Mouse (Mus musculus): ENCODE data around the gene Shc4. TPM values are rescaled to one million over a fixed set of nuclear protein-coding genes. Genes with fewer than 3 reads are reported as not detected.

Shc4 gene
- polyA plus RNA-seq, 2 experiments, result 0.50 to 0.60 TPM

- no peak overlapping the region for H3K4me2 ChIP-seq (ENCODE audit: low read depth)
- no peak for ATAC-seq (ENCODE audit: insufficient read depth)
- H3K27me3 ChIP-seq (ENCODE audit: control insufficient read depth, insufficient read depth, low read length), result no peaks in the 10 kb centered on the region
Observed at GRCm38 (mm10) chr2:125650742-125651352, 73.1 kb downstream of the Shc4 start.

DNA sequence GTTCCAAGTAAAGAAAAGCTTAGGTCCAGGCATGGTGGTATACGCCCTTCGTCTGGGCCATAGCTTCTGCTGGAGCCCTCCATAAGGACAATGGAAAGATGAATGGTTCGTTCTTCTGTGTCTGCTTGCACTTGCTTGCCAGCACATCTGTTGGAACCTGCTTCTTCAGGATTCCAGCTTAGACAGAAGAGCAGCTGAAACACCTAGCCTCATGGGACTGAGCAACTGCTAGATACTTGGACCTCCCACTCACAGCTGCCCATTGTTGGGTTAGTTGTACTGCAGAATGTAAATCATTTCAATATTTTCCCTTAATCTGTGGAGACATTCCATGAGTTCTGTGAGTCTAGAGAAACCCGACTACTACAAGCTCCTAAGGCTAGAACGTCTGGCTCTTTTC is 73.9 kb downstream of the Shc4 start:
- DNase-seq (ENCODE audit: low read depth in 3 of 3, low spot score in 3 of 3) (no peak), ATAC-seq (ENCODE audit: insufficient read depth) (no peak)
- TF ChIP-seq EP300 (IDR thresholded peaks at IDR 0.05; ENCODE audit: low read depth) (no peak), CTCF (IDR thresholded peaks at IDR 0.05; ENCODE audit: low read depth) (no peak)
- Histone ChIP-seq H3K9me3 (ENCODE audit: control insufficient read depth, low read length) (no peaks in the 10 kb centered on the region), H3K9ac (replicated peaks) (no peak overlapping the region), H3K4me3 (ENCODE audit: insufficient read depth in 1 of 2, low read depth in 2 of 2, low read length in 2 of 2) (no peak overlapping the region), H3K27ac (no peak overlapping the region), H3K4me1 (replicated peaks; ENCODE audit: control insufficient read depth in 2 of 2, insufficient read depth in 2 of 2, low read length in 1 of 2) (no peaks in the 10 kb centered on the region), H3K36me3 (replicated peaks; ENCODE audit: control insufficient read depth, insufficient read depth, low read depth) (no peaks in the 10 kb centered on the region), H3K4me2 (ENCODE audit: low read depth) (no peak overlapping the region), H3K27me3 (ENCODE audit: control insufficient read depth, insufficient read depth, low read length) (no peaks in the 10 kb centered on the region)
- WGBS (ENCODE audit: insufficient replicate concordance), result 72% methylated on average over 5 of the region's 5 CpGs

More at GRCm38 (mm10) chr2:125650742-125651352, 73.1 kb downstream of the Shc4 start:
- H3K36me3 ChIP-seq (replicated peaks; ENCODE audit: control insufficient read depth, insufficient read depth, low read depth), result no peaks in the 10 kb centered on the region
- TF ChIP-seq CTCF (IDR thresholded peaks at IDR 0.05; ENCODE audit: low read depth), result no peak
- no peak for TF ChIP-seq EP300 (IDR thresholded peaks at IDR 0.05; ENCODE audit: low read depth)
- no peak overlapping the region for H3K4me3 ChIP-seq (ENCODE audit: insufficient read depth in 1 of 2, low read depth in 2 of 2, low read length in 2 of 2)
- no peaks in the 10 kb centered on the region for H3K4me1 ChIP-seq (replicated peaks; ENCODE audit: control insufficient read depth in 2 of 2, insufficient read depth in 2 of 2, low read length in 1 of 2)
- WGBS (ENCODE audit: insufficient replicate concordance), result 79% methylated on average over 14 of the region's 14 CpGs
- no peaks in the 10 kb centered on the region for H3K9me3 ChIP-seq (ENCODE audit: control insufficient read depth, low read length)
- no peak overlapping the region for H3K27ac ChIP-seq
- no peak for DNase-seq (ENCODE audit: low read depth in 3 of 3, low spot score in 3 of 3)
- no peak overlapping the region for H3K9ac ChIP-seq (replicated peaks)

DNA sequence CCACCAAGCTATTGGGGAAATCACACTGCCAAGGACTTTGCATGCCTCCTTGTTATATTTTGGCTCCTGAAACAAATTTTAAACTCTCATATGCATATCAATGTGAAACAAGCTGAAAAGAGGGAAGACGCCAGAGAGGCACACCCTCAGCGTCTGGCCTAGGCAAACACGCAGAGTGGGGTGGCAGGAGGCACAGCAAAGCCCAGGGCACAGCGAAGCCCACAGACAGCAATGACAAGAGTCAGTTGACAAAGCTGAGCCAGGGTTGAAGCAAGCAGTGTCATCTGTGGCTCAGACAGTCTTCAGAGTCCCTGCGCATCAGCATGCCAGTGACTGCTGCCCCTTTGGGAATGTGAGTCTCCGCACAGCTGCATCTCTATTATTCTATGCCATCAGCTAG is 79.0 kb downstream of the Shc4 start:
- Histone ChIP-seq H3K36me3 (replicated peaks; ENCODE audit: control insufficient read depth, insufficient read depth, low read depth) (no peaks in the 10 kb centered on the region), H3K4me3 (ENCODE audit: insufficient read depth in 1 of 2, low read depth in 2 of 2, low read length in 2 of 2) (no peak overlapping the region), H3K9ac (replicated peaks) (no peak overlapping the region), H3K4me1 (replicated peaks; ENCODE audit: control insufficient read depth in 2 of 2, insufficient read depth in 2 of 2, low read length in 1 of 2) (no peaks in the 10 kb centered on the region), H3K9me3 (ENCODE audit: control insufficient read depth, low read length) (no peaks in the 10 kb centered on the region), H3K4me2 (ENCODE audit: low read depth) (no peak overlapping the region), H3K27me3 (ENCODE audit: control insufficient read depth, insufficient read depth, low read length) (no peaks in the 10 kb centered on the region), H3K27ac (no peak overlapping the region)
- WGBS (ENCODE audit: insufficient replicate concordance), result 79% methylated on average over 6 of the region's 6 CpGs
- no peak for ATAC-seq (ENCODE audit: insufficient read depth)
- no peak for DNase-seq (ENCODE audit: low read depth in 3 of 3, low spot score in 3 of 3)
- TF ChIP-seq CTCF (IDR thresholded peaks at IDR 0.05; ENCODE audit: low read depth), result no peak
- no peak for TF ChIP-seq EP300 (IDR thresholded peaks at IDR 0.05; ENCODE audit: low read depth)

DNA sequence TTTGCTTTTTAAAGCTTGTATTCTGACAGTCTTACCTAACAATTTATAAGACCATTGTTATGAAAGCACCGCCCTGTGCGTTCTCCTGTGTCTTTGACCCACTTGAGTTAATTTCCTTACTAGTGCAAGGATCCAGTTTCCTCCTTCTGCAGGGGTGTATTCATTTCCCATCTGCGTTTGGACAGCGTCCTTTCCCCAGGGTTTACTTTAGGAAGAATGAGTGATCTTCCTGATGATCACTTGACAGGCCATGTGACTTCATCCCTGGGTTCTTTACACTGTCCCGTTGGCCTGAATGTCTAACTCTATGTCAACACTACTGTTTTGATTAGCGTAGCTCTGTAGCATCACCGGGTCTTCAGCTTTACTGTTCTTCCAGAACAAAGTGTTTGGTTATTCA is 86.6 kb downstream of the Shc4 start:
- H3K4me2 ChIP-seq (ENCODE audit: low read depth), result no peak overlapping the region
- H3K27ac ChIP-seq, result no peak overlapping the region
- no peak for TF ChIP-seq EP300 (IDR thresholded peaks at IDR 0.05; ENCODE audit: low read depth)
- no peak for TF ChIP-seq CTCF (IDR thresholded peaks at IDR 0.05; ENCODE audit: low read depth)
- H3K9ac ChIP-seq (replicated peaks), result no peak overlapping the region
- no peaks in the 10 kb centered on the region for H3K4me1 ChIP-seq (replicated peaks; ENCODE audit: control insufficient read depth in 2 of 2, insufficient read depth in 2 of 2, low read length in 1 of 2)
- no peak for DNase-seq (ENCODE audit: low read depth in 3 of 3, low spot score in 3 of 3)
- no peaks in the 10 kb centered on the region for H3K36me3 ChIP-seq (replicated peaks; ENCODE audit: control insufficient read depth, insufficient read depth, low read depth)
- H3K4me3 ChIP-seq (ENCODE audit: insufficient read depth in 1 of 2, low read depth in 2 of 2, low read length in 2 of 2), result no peak overlapping the region
- no peak for ATAC-seq (ENCODE audit: insufficient read depth)
- no peaks in the 10 kb centered on the region for H3K27me3 ChIP-seq (ENCODE audit: control insufficient read depth, insufficient read depth, low read length)
- H3K9me3 ChIP-seq (ENCODE audit: control insufficient read depth, low read length), result no peaks in the 10 kb centered on the region
- 65% methylated on average over 7 of the region's 7 CpGs for WGBS (ENCODE audit: insufficient replicate concordance)

- no peak overlapping the region for H3K9ac ChIP-seq (replicated peaks)
- no peaks in the 10 kb centered on the region for H3K27me3 ChIP-seq (ENCODE audit: control insufficient read depth, insufficient read depth, low read length)
- WGBS (ENCODE audit: insufficient replicate concordance), result 81% methylated on average over 2 of the region's 2 CpGs
- no peaks in the 10 kb centered on the region for H3K36me3 ChIP-seq (replicated peaks; ENCODE audit: control insufficient read depth, insufficient read depth, low read depth)
- H3K4me2 ChIP-seq (ENCODE audit: low read depth), result no peak overlapping the region
- peaks cover 0 to 14% of the 10 kb centered on the region in 2 experiments; a peak in 2 of 4 replicates for H3K4me1 ChIP-seq (replicated peaks; ENCODE audit: control insufficient read depth in 2 of 2, insufficient read depth in 2 of 2, low read length in 1 of 2)
- H3K9me3 ChIP-seq (ENCODE audit: control insufficient read depth, low read length), result no peaks in the 10 kb centered on the region
- TF ChIP-seq CTCF (IDR thresholded peaks at IDR 0.05; ENCODE audit: low read depth) (no peak), EP300 (IDR thresholded peaks at IDR 0.05; ENCODE audit: low read depth) (no peak)
- no peak overlapping the region for H3K4me3 ChIP-seq (ENCODE audit: insufficient read depth in 1 of 2, low read depth in 2 of 2, low read length in 2 of 2)
- H3K27ac ChIP-seq, result no peak overlapping the region
- DNase-seq (ENCODE audit: low read depth in 3 of 3, low spot score in 3 of 3) (no peak), ATAC-seq (ENCODE audit: insufficient read depth) (no peak)
Observed at GRCm38 (mm10) chr2:125630010-125630409, 93.9 kb downstream of the Shc4 start.

Measured in liver, embryonic 14.5 days (tissue).